Mouse (Mus musculus) skeletal muscle tissue, adult 2 months (tissue): ENCODE results near the gene Cbl.

ENCODE experiments used
- DNase-seq: peaks from one replicate; pipeline ENCODE4 v3.0.0-alpha.2; 2012; ENCODE audit warnings: low read depth, low spot score

The Cbl gene

DNA sequence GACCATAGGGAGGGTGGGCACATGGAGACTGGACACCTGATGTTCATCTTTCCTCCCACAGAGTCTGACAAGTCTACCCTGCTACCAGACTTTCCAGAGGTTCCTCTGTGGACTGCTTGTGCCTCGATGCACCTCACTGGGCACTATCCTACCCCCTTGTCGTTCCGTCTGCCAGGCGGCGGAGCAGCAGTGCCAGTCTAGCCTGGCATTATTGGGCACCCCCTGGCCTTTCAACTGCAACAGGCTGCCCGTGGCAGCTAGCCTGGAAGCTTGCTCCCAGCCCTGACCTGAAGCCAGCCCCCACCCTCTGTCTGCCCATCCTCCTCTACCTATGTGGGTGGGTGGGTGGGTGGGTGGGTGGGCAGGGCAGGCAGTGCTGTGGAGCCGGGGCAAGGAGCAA lies 127.7 kb downstream of the Cbl start:
- no peak for DNase-seq

DNA sequence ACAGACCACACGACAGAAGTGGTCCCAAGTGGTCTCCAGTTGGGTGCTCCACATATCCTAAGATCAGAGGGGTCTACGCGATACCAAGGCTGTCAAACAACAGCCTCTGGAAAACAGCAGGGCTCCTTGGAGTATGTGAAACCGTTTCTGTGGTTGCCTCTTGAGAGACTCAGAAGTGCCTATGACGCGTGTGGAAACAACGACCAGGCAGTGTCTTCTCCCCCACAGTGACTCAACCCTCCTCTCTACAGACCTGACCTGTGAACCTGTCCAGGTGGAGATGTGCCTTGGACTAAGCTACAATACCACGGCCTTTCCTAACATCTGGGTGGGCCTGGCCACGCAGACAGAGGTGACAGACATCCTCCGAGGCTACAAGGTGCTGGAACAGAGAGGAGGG lies 128.1 kb downstream of the Cbl start:
- DNase-seq: no peak

DNA sequence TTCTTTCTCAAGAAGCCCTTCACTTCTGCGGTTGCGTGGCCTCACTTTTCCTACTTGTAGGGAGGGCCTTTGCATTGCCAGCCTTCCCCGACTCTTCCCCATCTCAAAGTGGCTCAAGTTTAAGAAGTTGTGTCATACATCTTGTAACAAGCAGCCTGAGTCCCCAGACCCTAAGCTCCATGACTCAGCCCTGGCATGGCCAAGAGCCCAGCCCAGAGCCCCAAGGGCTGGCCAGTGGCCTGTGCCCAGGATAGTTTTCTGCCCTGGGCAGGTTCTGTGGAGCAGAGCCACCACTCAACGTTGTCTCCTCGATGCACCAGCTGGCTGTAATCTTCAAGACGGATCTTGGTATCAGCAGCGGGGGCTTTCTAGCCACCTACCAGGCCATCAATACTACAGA lies 129.0 kb downstream of the Cbl start:
- DNase-seq: no peak

DNA sequence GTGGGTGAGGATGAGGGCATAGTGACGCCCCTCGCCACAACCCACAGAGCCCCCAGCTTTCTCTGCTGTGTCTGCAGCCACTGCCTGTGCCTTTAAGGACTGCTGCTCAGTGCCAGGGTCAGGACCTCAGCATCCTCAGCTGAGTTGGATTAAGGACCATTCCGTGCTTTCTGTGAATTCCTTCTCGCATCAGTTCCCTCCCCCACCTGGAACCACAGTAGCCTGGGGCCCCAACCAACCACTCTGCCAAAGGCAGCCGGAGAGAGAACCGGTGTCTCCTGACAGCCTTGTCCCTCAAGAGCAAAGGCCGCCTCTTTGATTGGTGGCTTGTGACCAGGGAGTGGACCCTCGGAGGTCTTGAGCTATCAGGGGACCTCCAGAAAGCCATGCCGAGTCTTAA lies 132.4 kb downstream of the Cbl start, which contains the start of gene Mfrp:
Gene Mfrp, plus strand, starts transcription at position 240 of the 400 bp plus-strand sequence.
- DNase-seq: no peak

DNA sequence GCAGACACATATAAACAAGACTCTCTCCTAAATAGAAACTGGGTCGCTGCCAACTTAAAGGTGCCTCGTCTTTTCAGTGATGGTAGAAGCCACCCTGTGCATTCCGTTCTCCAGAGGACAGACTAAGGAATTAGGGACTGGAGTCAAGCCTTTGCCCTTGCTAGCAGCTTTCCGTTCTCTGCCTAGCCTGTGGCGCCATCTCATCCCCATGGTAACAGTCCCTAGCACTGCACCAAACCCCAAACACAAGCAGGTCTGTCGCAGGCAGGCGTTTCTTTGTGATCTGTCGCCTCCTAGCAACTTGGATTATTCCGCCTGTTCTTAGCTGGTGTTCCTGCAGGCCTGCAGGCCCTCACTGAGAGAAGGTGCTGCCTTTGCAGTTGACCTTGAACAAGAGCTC lies 137.3 kb downstream of the Cbl start:
- DNase-seq: peak; percentile 65

DNA sequence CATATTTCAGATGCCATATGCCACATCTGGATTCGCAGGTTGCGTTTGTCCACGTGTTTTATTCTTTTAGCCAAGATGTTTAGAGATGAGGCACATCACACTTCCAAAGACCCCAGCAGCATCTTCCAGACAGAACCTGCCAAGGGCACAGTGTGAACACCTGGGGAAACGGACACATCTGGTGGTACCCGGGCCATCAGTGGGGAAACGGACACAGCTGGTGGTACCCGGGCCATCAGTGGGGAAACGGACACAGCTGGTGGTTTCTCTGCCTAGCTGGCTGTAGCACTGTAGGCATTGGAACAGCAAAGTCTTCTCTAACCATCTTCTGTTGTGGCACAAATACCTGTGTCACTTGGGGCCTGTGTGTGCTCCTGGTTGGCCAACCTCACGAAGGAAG lies 138.1 kb downstream of the Cbl start:
- DNase-seq: no peak

DNA sequence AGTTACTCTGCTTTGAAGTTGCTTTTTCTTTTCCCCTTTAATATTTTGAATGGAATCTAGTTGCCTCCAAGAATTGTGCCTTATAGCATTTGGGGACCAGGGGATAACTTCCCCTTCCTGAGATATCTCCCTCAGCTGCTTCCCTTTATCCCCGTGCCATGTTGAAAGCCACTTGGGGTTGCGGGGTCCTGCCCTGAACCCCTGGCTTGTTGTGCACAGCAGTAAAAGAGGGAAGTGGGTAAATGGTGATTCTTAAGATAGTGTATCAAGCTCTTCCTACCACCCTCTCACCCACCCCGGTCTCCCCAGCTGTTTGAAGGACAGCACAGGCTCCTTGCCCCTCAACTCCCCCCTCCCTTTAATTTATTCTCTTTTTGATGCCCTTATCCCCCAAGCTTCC lies 139.1 kb downstream of the Cbl start:
- DNase-seq: no peak

DNA sequence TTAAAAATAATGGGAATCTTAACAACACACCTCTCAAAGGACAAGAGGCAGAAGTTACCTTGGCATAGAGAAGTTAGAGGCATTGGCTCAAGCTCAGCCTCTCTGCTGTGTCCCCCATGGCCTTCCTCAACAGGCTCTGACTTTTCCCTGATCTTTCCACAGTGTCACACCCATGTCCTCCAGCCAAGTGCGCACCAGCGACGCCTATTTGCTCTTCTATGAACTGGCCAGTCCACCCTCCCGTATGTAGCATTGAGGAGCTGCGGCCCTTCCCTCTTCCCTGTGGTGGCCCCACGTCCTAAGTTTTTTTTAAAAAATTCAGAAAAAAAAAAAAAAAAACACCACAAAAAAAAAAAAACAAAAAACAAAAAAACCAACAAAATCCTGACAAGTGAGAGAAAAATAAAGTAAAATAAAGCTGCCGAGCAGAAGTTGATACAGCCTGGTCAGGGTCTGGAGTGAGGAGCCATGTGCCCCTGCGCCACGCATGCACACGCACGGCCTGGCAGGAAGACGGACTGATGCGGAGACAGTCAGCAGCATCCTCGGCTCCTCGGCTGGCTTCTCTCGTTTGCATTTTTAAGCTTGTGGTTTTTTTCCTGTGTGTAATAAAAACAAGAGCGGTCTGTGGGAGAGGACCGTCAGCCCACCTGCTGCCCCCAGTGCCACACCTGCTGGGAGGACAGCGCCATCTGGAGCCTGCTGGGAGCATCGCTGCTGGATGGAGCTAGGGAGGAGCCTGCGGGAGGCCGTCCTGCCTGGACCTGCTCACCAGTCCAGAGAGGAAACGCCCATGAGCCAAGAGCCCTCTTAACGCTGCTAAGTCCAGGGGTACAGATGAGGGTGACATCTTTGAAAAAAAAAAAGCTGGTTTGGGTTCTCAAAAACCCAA lies 140.0 kb downstream of the Cbl start:
- peak; percentile 73 for DNase-seq
